Mouse (Mus musculus) midbrain, postnatal 0 days (tissue): ENCODE measurements around the gene Lrrfip1. TPM values are rescaled to one million over a fixed set of nuclear protein-coding genes. Genes with fewer than 3 reads are reported as not detected.

ENCODE experiments used
- ATAC-seq: fragments of 200-750 bp; cut with Nextera tagmentation; 2 replicates; pipeline ENCODE4 v1.8.0; 2017; ENCODE audit warnings: moderate number of reproducible peaks, mild to moderate bottlenecking, moderate TSS enrichment, moderate library complexity; ENCODE audit not compliant: low FRiP score
- DNase-seq: peaks from one replicate; pipeline ENCODE4 v3.0.0-alpha.2; 2015; ENCODE audit warnings: low spot score
- H3K27ac ChIP-seq: fragments of 300-500 bp; sonication (generic); 2 replicates; pipeline ENCODE4 v1.5.1; 2014; ENCODE audit warnings: low read depth, mild to moderate bottlenecking, low read length, mixed read lengths
- H3K27me3 ChIP-seq: fragments of 300-500 bp; sonication (generic); 2 replicates; pipeline ENCODE4 v1.6.1; 2014; ENCODE audit warnings: low read length, control low read depth, mixed read lengths; ENCODE audit not compliant: insufficient read depth
- H3K36me3 ChIP-seq: fragments of 300-500 bp; sonication (generic); 2 replicates; pipeline ENCODE4 v1.6.1; 2014; ENCODE audit warnings: low read length, control low read depth, mixed read lengths; ENCODE audit not compliant: insufficient read depth
- H3K4me1 ChIP-seq: fragments of 300-500 bp; sonication (generic); 2 replicates; pipeline ENCODE4 v1.6.1; 2014; ENCODE audit warnings: mild to moderate bottlenecking, control low read depth, antibody characterized with exemption, low read length, mixed read lengths; ENCODE audit not compliant: insufficient read depth
- H3K4me2 ChIP-seq: fragments of 300-500 bp; sonication (generic); 2 replicates; pipeline ENCODE4 v1.6.1; 2014; ENCODE audit warnings: low read depth, mild to moderate bottlenecking, low read length, mixed read lengths; ENCODE audit not compliant: poor library complexity, severe bottlenecking
- H3K4me3 ChIP-seq: fragments of 300-500 bp; sonication (generic); 2 replicates; pipeline ENCODE4 v1.5.1; 2014; ENCODE audit warnings: low read depth, mild to moderate bottlenecking, low read length, moderate library complexity
- H3K9ac ChIP-seq: fragments of 300-500 bp; sonication (generic); replicated peaks from 2 replicates; pipeline ENCODE4 v1.6.1; 2014; ENCODE audit warnings: mild to moderate bottlenecking, low read length, moderate library complexity, mixed read lengths; ENCODE audit not compliant: poor library complexity, severe bottlenecking
- H3K9me3 ChIP-seq: fragments of 300-500 bp; sonication (generic); 2 replicates; pipeline ENCODE4 v1.6.1; 2016; ENCODE audit warnings: low read length, control low read depth
- CTCF ChIP-seq: IDR thresholded peaks from 2 replicates; pipeline ENCODE4 v1.5.1; 2016; ENCODE audit warnings: antibody characterized with exemption, mild to moderate bottlenecking
- WGBS: fragments of 180-500 bp; shearing (Covaris S2); extraction: QIAGEN DNeasy Blood & Tissue Kit; methylation state at CpG from one replicate; pipeline ENCODE4 v1.1.7; 2014; 5-methylcytosine and 5-hydroxymethylcytosine counted together
- polyA plus RNA-seq: library from polyadenylated mRNA; unstranded; fragments of >200 nt; fragmentation: Nextera tagmentation; extraction: Ambion mirVana; gene quantifications from 2 replicates; pipeline ENCODE4 v1.2.1, GENCODE M21; 2015
- total RNA-seq: library from RNA; depleted of rRNA; stranded (reverse); fragments of >200 nt; gene quantifications from 2 replicates; pipeline ENCODE4 v1.2.3, GENCODE M21; 2014

Gene Lrrfip1
- total and polyA plus RNA-seq, 2 experiments from 2014 or later = 26.7 to 48.9 TPM

DNA sequence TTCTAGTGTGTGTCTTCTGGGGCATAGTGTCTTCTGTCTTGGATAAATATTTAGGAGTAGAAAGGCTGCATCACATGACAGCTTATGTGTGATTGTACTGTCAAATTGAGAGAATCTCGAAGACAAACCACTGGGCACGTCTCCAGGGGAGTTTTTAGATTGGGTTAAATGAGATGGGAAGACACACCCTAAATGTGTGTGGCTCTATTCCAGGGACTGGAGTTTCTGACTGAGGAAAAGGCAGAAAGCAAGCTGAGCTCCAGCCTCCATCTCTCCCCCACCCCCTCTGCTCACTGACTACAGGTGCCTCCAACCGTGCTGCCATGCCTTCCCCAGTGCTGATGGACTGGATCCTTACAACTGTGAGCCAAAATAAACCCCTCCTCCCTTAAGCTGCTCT, 17.2 kb upstream of the Lrrfip1 start:
- Histone ChIP-seq H3K36me3 (no peaks in the 10 kb centered on the region), H3K27me3 (no peaks in the 10 kb centered on the region), H3K9me3 (no peaks in the 10 kb centered on the region), H3K27ac (no peak overlapping the region), H3K4me3 (no peak overlapping the region), H3K9ac (no peak overlapping the region), H3K4me2 (no peak overlapping the region), H3K4me1 (no peaks in the 10 kb centered on the region)
- ATAC-seq (no peak), DNase-seq (no peak)
- 78% methylated on average over 3 of the region's 3 CpGs for WGBS
- no peak for TF ChIP-seq CTCF

DNA sequence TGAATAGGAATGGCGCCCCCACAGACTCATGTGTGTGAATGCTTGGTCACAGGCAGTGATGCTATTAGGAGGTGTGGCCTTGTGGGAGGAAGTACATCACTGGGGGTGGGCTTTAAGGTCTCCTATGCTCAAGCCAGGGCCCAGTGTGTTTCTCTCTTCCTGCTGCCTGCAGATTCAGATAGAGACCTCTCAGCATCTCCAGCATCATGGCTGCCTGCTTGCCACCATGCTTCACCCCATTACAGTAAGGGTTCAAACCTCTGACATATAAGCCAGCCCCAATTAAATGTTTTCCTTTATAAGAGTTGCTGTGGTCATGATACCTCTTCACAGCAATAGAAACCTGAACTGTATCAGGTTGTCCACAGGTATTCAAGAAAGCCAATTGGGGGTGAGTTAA, 2.6 kb upstream of the Lrrfip1 start:
- H3K9me3 ChIP-seq = no peaks in the 10 kb centered on the region
- no peak overlapping the region for H3K4me3 ChIP-seq
- DNase-seq (no peak), ATAC-seq (no peak)
- H3K27me3 ChIP-seq = no peaks in the 10 kb centered on the region
- no peak overlapping the region for H3K27ac ChIP-seq
- 96% methylated on average over 1 of the region's 1 CpGs for WGBS
- H3K36me3 ChIP-seq = no peaks in the 10 kb centered on the region
- TF ChIP-seq CTCF = no peak
- H3K4me1 ChIP-seq = 0 out of 2 replicates have a peak, but pooled peaks cover 5% of the 10 kb centered on the region
- no peak overlapping the region for H3K9ac ChIP-seq
- H3K4me2 ChIP-seq = no peak overlapping the region

DNA sequence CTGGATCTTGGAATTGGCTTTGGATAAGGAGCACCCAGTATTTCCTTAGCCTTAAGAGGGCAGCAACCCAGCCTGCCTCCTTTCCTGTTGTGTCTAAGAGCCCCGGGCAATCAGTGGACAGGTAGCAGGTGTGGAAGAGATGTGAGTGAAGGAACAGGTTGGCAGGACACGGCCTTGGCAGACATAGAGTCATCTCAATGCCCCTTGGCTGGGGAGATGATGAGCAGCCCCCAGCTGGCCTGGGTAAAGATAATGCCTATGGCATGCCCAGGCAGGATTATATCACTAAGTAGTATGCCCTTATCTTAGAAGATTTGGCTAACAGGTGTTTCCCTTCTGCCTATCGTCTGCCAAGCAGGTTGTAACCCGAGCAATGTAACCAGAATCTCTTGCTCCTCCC, 1.4 kb upstream of the Lrrfip1 start:
- H3K27me3 ChIP-seq = no peaks in the 10 kb centered on the region
- H3K27ac ChIP-seq = no peak overlapping the region
- no peak overlapping the region for H3K4me3 ChIP-seq
- no peak for ATAC-seq
- 80% methylated on average over 4 of the region's 4 CpGs for WGBS
- no peak overlapping the region for H3K4me2 ChIP-seq
- TF ChIP-seq CTCF = no peak
- H3K9ac ChIP-seq = no peak overlapping the region
- peaks cover 10% of the 10 kb centered on the region; the same call in 1 of the 2 replicates for H3K4me1 ChIP-seq
- H3K36me3 ChIP-seq = no peaks in the 10 kb centered on the region
- H3K9me3 ChIP-seq = no peaks in the 10 kb centered on the region
- no peak for DNase-seq

- Histone ChIP-seq H3K27ac (no peak overlapping the region), H3K4me3 (peak overlapping the region; percentile 87; the same call in 1 of the 2 replicates), H3K4me2 (peak overlapping the region; percentile 86), H3K9ac (peak overlapping the region; percentile 87; the same call in 1 of the 2 replicates), H3K27me3 (no peaks in the 10 kb centered on the region), H3K4me1 (peaks cover 12% of the 10 kb centered on the region; the same call in 1 of the 2 replicates), H3K36me3 (no peaks in the 10 kb centered on the region), H3K9me3 (no peaks in the 10 kb centered on the region)
- no peak for ATAC-seq
- DNase-seq = no peak
- WGBS = 92% methylated on average over 5 of the region's 5 CpGs
- TF ChIP-seq CTCF = no peak
Measured at GRCm38 (mm10) chr1:90997641-90998040, 896 bp upstream of the Lrrfip1 start.

GRCm38 (mm10) chr1:90998891-90999611, 514 bp downstream of the Lrrfip1 start:
- TF ChIP-seq CTCF = no peak
- Histone ChIP-seq H3K4me3 (peak overlapping the region; percentile 87), H3K27me3 (no peaks in the 10 kb centered on the region), H3K4me1 (peaks cover 12% of the 10 kb centered on the region; the same call in 1 of the 2 replicates), H3K27ac (peak overlapping the region; percentile 69), H3K36me3 (no peaks in the 10 kb centered on the region), H3K9me3 (no peaks in the 10 kb centered on the region), H3K9ac (peak overlapping the region; percentile 87), H3K4me2 (peak overlapping the region; percentile 86)
- peak; percentile 49 for DNase-seq
- 2% methylated on average over 41 of the region's 41 CpGs for WGBS
- peak; percentile 79 for ATAC-seq

DNA sequence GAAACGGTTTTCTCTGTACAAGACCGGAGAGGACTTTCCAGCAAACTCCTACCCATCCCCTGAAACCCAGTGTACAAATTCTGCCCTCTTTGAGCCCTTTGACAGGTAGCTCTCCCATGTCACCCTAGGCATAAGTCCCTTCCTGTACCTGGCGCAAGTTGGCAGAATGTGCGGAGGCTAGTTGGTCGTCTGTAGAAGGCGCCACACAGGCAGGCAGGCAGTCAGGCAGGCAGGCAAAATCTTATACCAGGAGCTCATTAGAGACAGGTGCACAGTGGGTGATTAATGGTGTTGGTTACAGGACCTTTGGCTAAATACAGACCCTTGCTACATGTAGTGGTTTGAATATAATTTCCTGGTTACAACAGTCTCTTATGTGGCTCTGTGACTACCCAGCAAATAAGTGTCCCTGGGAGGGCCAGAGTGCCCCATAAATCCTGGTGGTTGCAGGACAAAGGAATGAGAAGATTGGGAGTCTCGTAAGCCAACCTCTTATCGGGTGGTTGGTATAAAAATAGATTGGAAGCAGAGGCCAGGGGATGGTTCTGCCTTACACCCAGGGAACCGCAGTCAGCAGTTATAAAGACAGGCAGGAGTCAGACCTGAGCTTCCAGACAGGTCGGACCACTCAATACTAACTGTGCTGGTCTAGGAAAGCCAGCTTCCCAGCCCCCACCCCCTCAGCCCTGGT, 1.5 kb downstream of the Lrrfip1 start:
- ATAC-seq (no peak), DNase-seq (no peak)
- Histone ChIP-seq H3K9me3 (no peaks in the 10 kb centered on the region), H3K36me3 (no peaks in the 10 kb centered on the region), H3K4me1 (peaks cover 12% of the 10 kb centered on the region; the same call in 1 of the 2 replicates), H3K27me3 (no peaks in the 10 kb centered on the region), H3K4me2 (peak overlapping the region; percentile 86), H3K9ac (peak overlapping the region; percentile 87; the same call in 1 of the 2 replicates), H3K27ac (no peak overlapping the region), H3K4me3 (peak overlapping the region; percentile 87)
- 64% methylated on average over 10 of the region's 10 CpGs for WGBS
- no peak for TF ChIP-seq CTCF
